Mouse (Mus musculus): Measurements from ENCODE around the gene Gm9887.
A peak's percentile ranks its signal among the peaks of the same experiment; 100 is the strongest.

The Gm9887 gene

GRCm38 (mm10) chr12:69360997-69361899 is 11.0 kb downstream of the Gm9887 start:
- DNase-seq (ENCODE audit: extremely low spot score) = peak; percentile 100

GRCm38 (mm10) chr12:69360655-69360996 is 11.6 kb downstream of the Gm9887 start:
- DNase-seq (ENCODE audit: extremely low spot score) = peak; percentile 81

GRCm38 (mm10) chr12:69357300-69357646 is 15.0 kb downstream of the Gm9887 start:
- DNase-seq (ENCODE audit: extremely low spot score) = no peak

- peak; percentile 90 for DNase-seq (ENCODE audit: extremely low spot score)
These were observed 15.5 kb downstream of the Gm9887 start, which contains the start of gene Nemf for GRCm38 (mm10) chr12:69356546-69357299. Nemf (minus strand) TSS chr12:69357165.

- no peak for DNase-seq (ENCODE audit: extremely low spot score)
These were observed 20.6 kb downstream of the Gm9887 start for GRCm38 (mm10) chr12:69351685-69352084.

GRCm38 (mm10) chr12:69349928-69350327 is 22.3 kb downstream of the Gm9887 start:
- DNase-seq (ENCODE audit: extremely low spot score) = no peak

GRCm38 (mm10) chr12:69333547-69333946 is 38.7 kb downstream of the Gm9887 start:
- no peak for DNase-seq (ENCODE audit: extremely low spot score)

- DNase-seq (ENCODE audit: extremely low spot score) = no peak
These were observed 40.1 kb downstream of the Gm9887 start for GRCm38 (mm10) chr12:69332147-69332546.

- no peak for DNase-seq (ENCODE audit: extremely low spot score)
These were observed 41.1 kb downstream of the Gm9887 start for GRCm38 (mm10) chr12:69331187-69331586.

All from embryo, embryonic 9.5 days (tissue).